Mouse (Mus musculus) limb, embryonic 12.5 days (tissue): ENCODE data around the gene Slc25a25. TPM values are rescaled to one million over a fixed set of nuclear protein-coding genes. Genes with fewer than 3 reads are reported as not detected.

Experiments
- ATAC-seq: fragments of 200-750 bp; cut with Nextera tagmentation; 2 replicates; pipeline ENCODE4 v1.8.0; 2017; ENCODE audit warnings: low read depth, moderate TSS enrichment; ENCODE audit not compliant: insufficient number of reproducible peaks, insufficient read depth, low FRiP score, low TSS enrichment
- H3K27ac ChIP-seq: fragments of 300-500 bp; sonication (generic); 2 replicates; pipeline ENCODE4 v1.5.1; 2016; ENCODE audit warnings: mild to moderate bottlenecking, moderate library complexity
- H3K27me3 ChIP-seq: fragments of 300-500 bp; sonication (generic); 2 replicates; pipeline ENCODE4 v1.6.1; 2016; ENCODE audit warnings: mild to moderate bottlenecking, moderate library complexity
- H3K36me3 ChIP-seq: fragments of 300-500 bp; sonication (generic); 2 replicates; pipeline ENCODE4 v1.6.1; 2016; ENCODE audit warnings: mild to moderate bottlenecking, moderate library complexity
- H3K4me1 ChIP-seq: fragments of 300-500 bp; sonication (generic); replicated peaks from 2 replicates; pipeline ENCODE4 v1.6.1; 2016
- H3K4me2 ChIP-seq: fragments of 300-500 bp; sonication (generic); 2 replicates; pipeline ENCODE4 v1.6.1; 2016; ENCODE audit warnings: mild to moderate bottlenecking, moderate library complexity
- H3K4me3 ChIP-seq: fragments of 300-500 bp; sonication (generic); replicated peaks from 2 replicates; pipeline ENCODE4 v1.5.1; 2016; ENCODE audit warnings: mild to moderate bottlenecking
- H3K9ac ChIP-seq: fragments of 300-500 bp; sonication (generic); replicated peaks from 2 replicates; pipeline ENCODE4 v1.6.1; 2016; ENCODE audit warnings: mild to moderate bottlenecking, moderate library complexity
- H3K9me3 ChIP-seq: fragments of 300-500 bp; sonication (generic); 2 replicates; pipeline ENCODE4 v1.6.1; 2016; ENCODE audit warnings: mild to moderate bottlenecking, moderate library complexity
- WGBS: fragments of 180-500 bp; shearing (Covaris S2); methylation state at CpG from one replicate; pipeline ENCODE4 v1.1.7; 2016; 5-methylcytosine and 5-hydroxymethylcytosine counted together
- polyA plus RNA-seq: library from polyadenylated mRNA; unstranded; fragments of >200 nt; fragmentation: Nextera tagmentation; extraction: Ambion mirVana; gene quantifications from 2 replicates; pipeline ENCODE4 v1.2.1, GENCODE M21; 2016

Gene Slc25a25
- polyA plus RNA-seq, 1 experiment from 2014 or later, result 28.3 TPM

- 88% methylated on average over 2 of the region's 2 CpGs for WGBS
- no peak overlapping the region for H3K4me3 ChIP-seq
Observed at GRCm38 (mm10) chr2:32458300-32458699, 7.1 kb upstream of the Slc25a25 start.

DNA sequence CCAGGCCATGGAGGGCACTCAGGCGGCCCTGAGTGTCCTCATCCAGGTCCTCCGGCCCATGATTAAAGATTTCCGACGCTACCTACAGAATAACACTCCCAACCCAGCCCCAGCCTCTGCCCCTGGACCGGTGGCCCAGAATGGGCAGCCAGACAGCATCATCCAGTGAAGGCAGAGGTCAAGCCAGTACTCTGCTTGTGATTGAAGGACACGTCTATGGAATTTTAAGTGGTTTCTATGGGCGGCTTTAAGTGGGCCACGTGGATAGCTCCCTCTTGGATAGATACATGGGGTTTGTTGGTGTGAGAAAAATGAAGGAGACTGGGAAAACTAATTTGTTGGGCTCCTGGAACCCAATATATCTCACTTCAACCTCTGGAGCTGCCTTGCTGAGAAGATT lies 3.9 kb upstream of the Slc25a25 start:
- no peaks in the 10 kb centered on the region for H3K27me3 ChIP-seq
- WGBS, result 90% methylated on average over 8 of the region's 8 CpGs

More at GRCm38 (mm10) chr2:32458300-32458699, 7.1 kb upstream of the Slc25a25 start:
- no peak overlapping the region for H3K4me2 ChIP-seq
- peaks cover 18% of the 10 kb centered on the region; the same call in 1 of the 2 replicates for H3K36me3 ChIP-seq
- H3K9me3 ChIP-seq, result no peaks in the 10 kb centered on the region
- H3K27ac ChIP-seq, result no peak overlapping the region
- no peaks in the 10 kb centered on the region for H3K27me3 ChIP-seq
- ATAC-seq, result no peak
- H3K4me1 ChIP-seq, result peaks cover 17% of the 10 kb centered on the region
- no peak overlapping the region for H3K9ac ChIP-seq

DNA sequence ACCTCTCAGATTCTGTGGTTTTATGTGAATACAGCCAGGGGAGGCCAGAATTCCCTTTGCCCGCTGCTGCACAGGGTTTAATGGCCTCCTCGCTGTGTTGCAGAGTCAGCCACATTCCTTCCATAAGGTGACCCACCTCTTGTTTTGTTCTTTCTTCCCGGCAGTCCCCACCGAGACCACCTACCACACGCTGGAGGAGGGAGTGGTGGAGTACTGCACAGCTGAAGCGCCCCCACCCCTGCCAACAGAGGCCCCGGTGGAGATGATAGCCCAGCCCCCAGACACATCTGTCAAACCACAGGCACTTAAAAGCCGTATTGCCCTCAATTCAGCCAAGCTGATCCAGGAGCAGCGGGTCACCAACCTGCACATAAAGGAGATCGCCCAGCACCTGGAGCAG lies 3.4 kb upstream of the Slc25a25 start:
- Histone ChIP-seq H3K27me3 (no peaks in the 10 kb centered on the region), H3K36me3 (peaks cover 18% of the 10 kb centered on the region; the same call in 1 of the 2 replicates), H3K4me3 (no peak overlapping the region), H3K27ac (no peak overlapping the region), H3K9ac (no peak overlapping the region), H3K4me2 (no peak overlapping the region), H3K9me3 (no peaks in the 10 kb centered on the region), H3K4me1 (peaks cover 30% of the 10 kb centered on the region)
- no peak for ATAC-seq
- 65% methylated on average over 10 of the region's 10 CpGs for whole genome bisulfite sequencing

More for the DNA sequence above, 3.9 kb upstream of the Slc25a25 start:
- H3K4me1 ChIP-seq, result peaks cover 28% of the 10 kb centered on the region
- H3K9me3 ChIP-seq, result no peaks in the 10 kb centered on the region
- no peak for ATAC-seq
- H3K4me3 ChIP-seq, result no peak overlapping the region
- no peak overlapping the region for H3K27ac ChIP-seq
- peaks cover 18% of the 10 kb centered on the region; the same call in 1 of the 2 replicates for H3K36me3 ChIP-seq
- no peak overlapping the region for H3K9ac ChIP-seq
- H3K4me2 ChIP-seq, result no peak overlapping the region

DNA sequence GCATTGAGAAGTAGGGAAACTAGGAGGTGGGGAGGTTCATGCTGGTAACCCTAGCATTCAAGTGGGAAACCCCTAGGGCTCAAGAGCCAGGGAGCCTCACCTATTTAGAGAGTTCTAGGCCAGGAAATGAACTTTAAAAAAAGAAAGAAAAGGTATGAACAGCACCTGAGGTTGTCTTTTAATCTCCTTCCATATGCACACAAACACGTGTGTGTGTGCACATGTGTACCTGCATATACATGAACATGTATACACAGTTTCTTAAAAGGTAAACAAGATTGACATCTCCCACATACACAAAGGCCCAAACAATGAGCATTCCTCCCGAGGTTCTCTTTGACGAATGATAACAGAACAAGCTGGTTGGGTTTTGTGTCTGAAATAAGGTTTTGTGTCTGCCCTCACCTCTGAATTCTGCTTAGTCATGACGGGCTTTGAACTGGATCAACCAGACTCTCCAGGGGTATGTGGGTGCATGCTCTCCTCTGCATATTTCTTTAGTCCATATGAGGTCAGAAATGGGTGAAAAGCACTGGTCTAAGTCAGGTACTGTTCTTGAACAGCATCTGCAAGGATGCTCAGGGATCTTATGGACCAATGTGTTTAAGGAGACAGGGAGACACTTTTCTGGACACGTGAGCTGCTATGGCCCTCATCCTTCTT lies 2.5 kb upstream of the Slc25a25 start:
- Histone ChIP-seq H3K9me3 (no peaks in the 10 kb centered on the region), H3K27me3 (no peaks in the 10 kb centered on the region), H3K27ac (no peak overlapping the region), H3K4me3 (no peak overlapping the region), H3K4me1 (peaks cover 30% of the 10 kb centered on the region), H3K4me2 (no peak overlapping the region), H3K36me3 (peaks cover 18% of the 10 kb centered on the region; the same call in 1 of the 2 replicates), H3K9ac (no peak overlapping the region)
- no peak for ATAC-seq
- 89% methylated on average over 5 of the region's 5 CpGs for WGBS

- H3K9ac ChIP-seq, result no peak overlapping the region
- H3K4me1 ChIP-seq, result peaks cover 32% of the 10 kb centered on the region
- no peaks in the 10 kb centered on the region for H3K27me3 ChIP-seq
- H3K27ac ChIP-seq, result peak overlapping the region; percentile 91
- WGBS, result 97% methylated on average over 16 of the region's 16 CpGs
- no peak for ATAC-seq
- H3K4me3 ChIP-seq, result peak overlapping the region; percentile 86
- H3K36me3 ChIP-seq, result peaks cover 18% of the 10 kb centered on the region; the same call in 1 of the 2 replicates
- peak overlapping the region; percentile 86 for H3K4me2 ChIP-seq
- H3K9me3 ChIP-seq, result no peaks in the 10 kb centered on the region
Observed at GRCm38 (mm10) chr2:32452441-32452971, 1.3 kb upstream of the Slc25a25 start.

DNA sequence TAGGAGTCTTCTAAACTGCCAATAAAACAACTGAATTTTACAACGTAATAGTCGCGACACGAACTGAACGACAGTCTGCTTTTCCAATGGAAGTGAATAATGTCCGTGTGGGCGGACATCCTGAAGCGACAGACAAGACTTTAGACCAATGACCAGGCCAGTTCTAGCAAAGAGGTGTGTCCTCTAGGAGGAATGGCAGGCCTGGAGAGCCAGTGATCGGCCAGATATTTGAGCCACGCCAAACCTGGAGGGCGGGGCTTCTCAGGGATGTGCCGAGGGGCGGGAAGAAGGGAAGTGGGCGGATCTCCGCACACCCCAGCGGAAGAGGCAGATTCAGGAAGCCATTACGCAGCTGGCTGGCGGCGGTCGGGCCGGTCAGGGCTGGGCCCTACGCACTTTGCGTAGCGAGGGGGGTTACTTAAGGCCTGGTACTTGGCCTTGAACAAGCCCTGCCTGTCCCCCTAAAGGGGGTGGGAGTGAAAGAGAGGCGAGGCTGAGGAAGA lies 676 bp upstream of the Slc25a25 start:
- peaks cover 36% of the 10 kb centered on the region for H3K4me1 ChIP-seq
- H3K27ac ChIP-seq, result peak overlapping the region; percentile 91
- H3K36me3 ChIP-seq, result peaks cover 18% of the 10 kb centered on the region; the same call in 1 of the 2 replicates
- peak overlapping the region; percentile 86 for H3K4me3 ChIP-seq
- peak overlapping the region; percentile 86 for H3K4me2 ChIP-seq
- H3K9ac ChIP-seq, result no peak overlapping the region
- under 1% methylated on average over 25 of the region's 25 CpGs for WGBS
- no peaks in the 10 kb centered on the region for H3K9me3 ChIP-seq
- H3K27me3 ChIP-seq, result no peaks in the 10 kb centered on the region
- ATAC-seq, result peak; percentile 94

- H3K4me1 ChIP-seq, result peaks cover 36% of the 10 kb centered on the region
- peak within 1 kb of the TSS; percentile 86 for H3K4me3 ChIP-seq
- 84% methylated on average over 15 of the region's 15 CpGs for WGBS
- H3K4me2 ChIP-seq, result peak within 1 kb of the TSS; percentile 86
- H3K9me3 ChIP-seq, result no peaks in the 10 kb centered on the region
- H3K9ac ChIP-seq, result peak within 1 kb of the TSS; percentile 77
- no peak for ATAC-seq
- H3K27ac ChIP-seq, result peak within 1 kb of the TSS; percentile 91
- H3K27me3 ChIP-seq, result no peaks in the 10 kb centered on the region
- H3K36me3 ChIP-seq, result peaks cover 9% of the 10 kb centered on the region; the same call in 1 of the 2 replicates
Observed at GRCm38 (mm10) chr2:32449761-32450754, 1.2 kb downstream of the Slc25a25 start, which contains the start of gene Naif1. Gene Naif1, plus strand, starts transcription at chr2:32450457.

- H3K4me1 ChIP-seq, result peaks cover 28% of the 10 kb centered on the region
- no peak for ATAC-seq
- H3K27me3 ChIP-seq, result no peaks in the 10 kb centered on the region
- H3K9me3 ChIP-seq, result no peaks in the 10 kb centered on the region
- WGBS, result 78% methylated on average over 1 of the region's 1 CpGs
- H3K27ac ChIP-seq, result no peak overlapping the region
- H3K36me3 ChIP-seq, result peaks cover 9% of the 10 kb centered on the region; the same call in 1 of the 2 replicates
- no peak overlapping the region for H3K9ac ChIP-seq
- no peak overlapping the region for H3K4me2 ChIP-seq
- no peak overlapping the region for H3K4me3 ChIP-seq
Observed at GRCm38 (mm10) chr2:32448480-32448879, 2.8 kb downstream of the Slc25a25 start.

DNA sequence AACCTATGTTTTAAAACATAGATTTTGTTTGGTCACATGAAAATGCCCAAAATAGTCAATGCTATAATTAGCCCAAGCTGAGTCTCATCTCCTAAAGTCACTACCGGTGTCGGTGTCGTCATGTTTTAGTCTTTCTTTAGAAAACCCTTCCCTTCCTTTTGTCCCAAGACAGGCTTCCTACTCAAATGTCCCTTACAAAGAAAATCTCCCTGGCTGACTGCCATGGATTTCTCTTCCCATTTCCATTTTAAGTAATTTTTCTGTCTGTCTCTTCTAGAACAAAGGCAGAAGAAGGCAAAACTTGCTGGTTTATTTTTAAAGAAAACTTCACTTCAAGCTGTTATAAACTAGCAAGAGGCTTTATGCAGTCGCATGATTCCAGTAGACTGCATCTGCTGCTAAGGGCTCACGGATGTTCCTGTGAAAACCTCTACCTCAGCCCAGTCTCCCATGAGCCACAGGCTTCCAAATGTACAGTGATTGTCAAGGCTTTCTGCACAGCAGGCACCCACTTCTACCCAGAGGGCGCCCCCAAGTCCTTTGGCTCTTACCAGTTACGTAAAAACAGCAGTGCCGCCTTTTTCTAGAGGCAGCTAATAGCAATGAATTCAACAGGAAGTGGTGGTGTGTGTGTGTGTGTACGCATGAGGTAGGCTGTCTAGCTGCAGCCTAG lies 3.8 kb downstream of the Slc25a25 start:
- 75% methylated on average over 9 of the region's 9 CpGs for WGBS

DNA sequence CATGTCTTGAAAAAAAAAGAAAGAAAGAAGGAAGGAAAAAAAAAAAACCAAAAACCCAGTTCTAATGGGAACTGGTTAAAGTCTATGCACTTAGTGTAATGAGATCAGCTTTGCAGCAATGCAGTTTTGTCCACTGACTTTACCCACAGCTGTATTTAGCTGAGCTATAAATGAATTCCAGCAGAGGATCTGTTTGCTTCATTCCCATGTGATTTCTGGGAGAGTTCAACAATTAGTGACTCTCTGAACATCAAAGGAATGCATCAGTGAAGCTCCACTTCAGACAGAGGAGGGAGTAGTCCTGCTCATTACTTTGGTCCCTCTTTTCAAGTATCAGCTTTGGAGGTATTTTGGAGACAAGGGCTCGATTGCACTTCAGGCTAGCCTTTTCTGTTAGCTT lies 5.7 kb downstream of the Slc25a25 start:
- H3K4me3 ChIP-seq, result no peak overlapping the region
- WGBS, result 73% methylated on average over 1 of the region's 1 CpGs
- H3K36me3 ChIP-seq, result peaks cover 9% of the 10 kb centered on the region; the same call in 1 of the 2 replicates
- no peak overlapping the region for H3K9ac ChIP-seq
- ATAC-seq, result no peak
- peaks cover 16% of the 10 kb centered on the region for H3K4me1 ChIP-seq
- H3K9me3 ChIP-seq, result no peaks in the 10 kb centered on the region
- no peak overlapping the region for H3K27ac ChIP-seq
- H3K4me2 ChIP-seq, result no peak overlapping the region
- no peaks in the 10 kb centered on the region for H3K27me3 ChIP-seq

More for the DNA sequence above, 3.8 kb downstream of the Slc25a25 start:
- H3K4me2 ChIP-seq, result no peak overlapping the region
- no peak overlapping the region; the same call in 1 of the 2 replicates for H3K9ac ChIP-seq
- H3K27me3 ChIP-seq, result no peaks in the 10 kb centered on the region
- peaks cover 9% of the 10 kb centered on the region; the same call in 1 of the 2 replicates for H3K36me3 ChIP-seq
- no peak for ATAC-seq
- H3K4me3 ChIP-seq, result no peak overlapping the region
- peaks cover 17% of the 10 kb centered on the region for H3K4me1 ChIP-seq
- H3K27ac ChIP-seq, result peak overlapping the region; percentile 71
- no peaks in the 10 kb centered on the region for H3K9me3 ChIP-seq
